Mouse (Mus musculus) bone marrow, adult 2 months (tissue): ENCODE measurements around the gene Map4k4.

Experiments used
- CTCF ChIP-seq: fragments of 200-500 bp; IDR thresholded peaks from 2 replicates; pipeline ENCODE4 v1.5.1; 2011; ENCODE audit warnings: low read length, control low read depth; ENCODE audit not compliant: control insufficient read depth, insufficient read depth
- POLR2A ChIP-seq: fragments of 200-500 bp; IDR thresholded peaks from 2 replicates; pipeline ENCODE4 v1.6.1; 2011; ENCODE audit warnings: low read depth, mild to moderate bottlenecking, control low read depth, low read length, borderline replicate concordance; ENCODE audit not compliant: control insufficient read depth

DNA sequence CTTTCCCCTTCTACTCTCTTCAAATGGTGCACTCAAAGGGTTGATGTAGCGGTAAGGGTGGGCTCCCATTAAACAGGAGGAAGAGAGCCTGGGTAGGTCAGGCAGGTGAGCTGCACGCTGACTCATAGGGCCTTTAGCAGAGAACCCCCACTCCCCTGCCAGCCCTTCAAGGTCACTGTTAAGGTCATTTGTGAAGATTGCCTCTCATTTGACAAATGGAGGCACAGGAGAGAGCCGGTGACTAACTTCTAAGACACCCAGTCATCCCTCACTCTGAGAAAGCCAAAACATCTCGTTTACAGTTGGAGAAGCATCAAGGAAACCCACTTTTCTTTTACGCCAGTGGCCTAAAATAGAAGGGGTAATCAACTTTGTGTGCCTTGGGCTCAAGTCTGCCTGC is 156.6 kb downstream of the Map4k4 start:
- TF ChIP-seq POLR2A (no peak), CTCF (no peak)
